Mouse (Mus musculus): ENCODE measurements around the gene Dclk2. TPM values are rescaled to one million over a fixed set of nuclear protein-coding genes. Genes with fewer than 3 reads are reported as not detected.

Dclk2 gene
- total and polyA plus RNA-seq, 2 experiments from 2014 or later: 1.3 to 9.2 TPM

DNA sequence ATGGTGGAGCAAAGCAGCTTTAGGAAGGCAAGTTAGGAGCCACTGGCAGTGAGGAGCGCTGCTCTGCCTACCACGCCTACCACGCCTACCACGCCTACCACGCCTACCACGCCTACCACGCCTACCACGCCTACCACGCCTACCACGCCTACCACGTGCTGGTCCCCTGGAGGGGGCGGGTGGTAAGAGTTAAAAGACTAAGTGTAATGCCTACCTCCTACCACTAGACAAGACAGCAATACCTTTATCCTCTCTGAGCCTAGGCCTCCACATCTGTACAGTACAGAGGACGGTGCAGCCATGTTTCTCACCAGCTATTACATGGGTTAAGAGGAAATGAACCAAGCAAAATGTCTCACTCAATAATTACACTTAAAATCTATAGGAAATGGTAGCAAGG lies 5.4 kb downstream of the Dclk2 start:
- no peak for ATAC-seq (ENCODE audit: insufficient read depth, low read depth)
- Histone ChIP-seq H3K36me3 (replicated peaks; ENCODE audit: control insufficient read depth, insufficient read depth, low read length) (no peaks in the 10 kb centered on the region), H3K4me3 (ENCODE audit: low read depth, low read length) (no peak overlapping the region), H3K9ac (replicated peaks; ENCODE audit: low read depth, low read length) (no peak overlapping the region), H3K27ac (ENCODE audit: low read depth) (no peak overlapping the region), H3K4me1 (ENCODE audit: control insufficient read depth, insufficient read depth) (no peaks in the 10 kb centered on the region), H3K4me2 (ENCODE audit: low read depth, low read length) (no peak overlapping the region), H3K27me3 (ENCODE audit: control insufficient read depth, insufficient read depth, low read length) (no peaks in the 10 kb centered on the region; the same call in 1 of the 2 replicates), H3K9me3 (replicated peaks; ENCODE audit: control insufficient read depth, low read length) (no peaks in the 10 kb centered on the region)
- DNase-seq (ENCODE audit: low spot score): no peak
- WGBS: 64% methylated on average over 13 of the region's 13 CpGs
- TF ChIP-seq EP300 (IDR thresholded peaks at IDR 0.05; ENCODE audit: low read depth): no peak
- no peak for TF ChIP-seq CTCF (IDR thresholded peaks at IDR 0.05; ENCODE audit: low read depth)

DNA sequence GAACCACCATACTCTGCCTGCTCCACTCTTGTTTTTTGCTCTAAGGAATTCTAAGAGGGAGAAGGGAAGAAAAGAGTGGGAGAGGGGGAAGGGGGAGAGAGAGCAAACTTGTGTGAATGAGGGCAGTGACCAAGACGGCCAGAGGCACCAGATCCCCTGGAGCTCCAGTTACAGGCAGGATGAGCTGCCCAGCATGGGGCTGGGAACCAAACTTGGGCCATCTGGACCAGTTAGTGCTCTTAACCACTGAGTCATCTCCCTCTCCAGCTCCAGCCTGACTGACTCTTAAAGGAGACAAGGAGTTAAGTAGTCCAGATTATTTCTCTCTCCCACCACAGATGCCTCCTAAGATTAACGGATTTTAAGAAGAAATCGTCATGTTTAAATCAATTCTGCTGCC lies 6.3 kb downstream of the Dclk2 start:
- 66% methylated on average over 3 of the region's 3 CpGs for WGBS

DNA sequence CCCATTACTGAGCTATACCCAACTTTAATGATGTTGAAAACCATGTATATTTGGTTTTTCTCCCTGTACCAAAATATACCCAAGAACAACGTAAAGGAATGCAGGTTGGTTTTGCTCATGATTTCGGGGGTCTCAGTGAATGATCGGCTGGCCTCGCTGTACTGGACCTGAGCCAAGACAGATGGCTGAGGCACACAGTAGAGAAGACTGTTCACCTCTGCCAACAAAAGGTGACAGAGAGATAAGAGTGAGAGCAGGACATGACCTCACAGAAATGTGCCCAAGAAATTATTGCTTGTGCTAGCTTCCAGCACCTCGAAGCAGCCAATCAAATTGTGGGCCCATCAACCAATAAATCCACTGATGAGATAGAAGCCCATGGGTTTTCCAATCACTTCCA lies 22.3 kb downstream of the Dclk2 start:
- Histone ChIP-seq H3K9me3 (replicated peaks; ENCODE audit: control insufficient read depth, low read length) (no peaks in the 10 kb centered on the region), H3K4me3 (ENCODE audit: low read depth, low read length) (no peak overlapping the region), H3K4me1 (ENCODE audit: control insufficient read depth, insufficient read depth) (no peaks in the 10 kb centered on the region), H3K27ac (ENCODE audit: low read depth) (no peak overlapping the region), H3K27me3 (ENCODE audit: control insufficient read depth, insufficient read depth, low read length) (no peaks in the 10 kb centered on the region), H3K36me3 (replicated peaks; ENCODE audit: control insufficient read depth, insufficient read depth, low read length) (no peaks in the 10 kb centered on the region), H3K9ac (replicated peaks; ENCODE audit: low read depth, low read length) (no peak overlapping the region), H3K4me2 (ENCODE audit: low read depth, low read length) (no peak overlapping the region)
- ATAC-seq (ENCODE audit: insufficient read depth, low read depth): no peak
- TF ChIP-seq CTCF (IDR thresholded peaks at IDR 0.05; ENCODE audit: low read depth) (no peak), EP300 (IDR thresholded peaks at IDR 0.05; ENCODE audit: low read depth) (no peak)
- DNase-seq (ENCODE audit: low spot score): no peak
- 65% methylated on average over 5 of the region's 5 CpGs for WGBS

More for the DNA sequence above, 6.3 kb downstream of the Dclk2 start:
- Histone ChIP-seq H3K27me3 (ENCODE audit: control insufficient read depth, insufficient read depth, low read length) (no peaks in the 10 kb centered on the region; the same call in 1 of the 2 replicates), H3K4me2 (ENCODE audit: low read depth, low read length) (no peak overlapping the region), H3K27ac (ENCODE audit: low read depth) (no peak overlapping the region), H3K9me3 (replicated peaks; ENCODE audit: control insufficient read depth, low read length) (no peaks in the 10 kb centered on the region), H3K36me3 (replicated peaks; ENCODE audit: control insufficient read depth, insufficient read depth, low read length) (no peaks in the 10 kb centered on the region), H3K4me3 (ENCODE audit: low read depth, low read length) (no peak overlapping the region), H3K4me1 (ENCODE audit: control insufficient read depth, insufficient read depth) (no peaks in the 10 kb centered on the region), H3K9ac (replicated peaks; ENCODE audit: low read depth, low read length) (no peak overlapping the region)
- TF ChIP-seq EP300 (IDR thresholded peaks at IDR 0.05; ENCODE audit: low read depth): no peak
- TF ChIP-seq CTCF (IDR thresholded peaks at IDR 0.05; ENCODE audit: low read depth): no peak
- DNase-seq (ENCODE audit: low spot score) (no peak), ATAC-seq (ENCODE audit: insufficient read depth, low read depth) (no peak)

DNA sequence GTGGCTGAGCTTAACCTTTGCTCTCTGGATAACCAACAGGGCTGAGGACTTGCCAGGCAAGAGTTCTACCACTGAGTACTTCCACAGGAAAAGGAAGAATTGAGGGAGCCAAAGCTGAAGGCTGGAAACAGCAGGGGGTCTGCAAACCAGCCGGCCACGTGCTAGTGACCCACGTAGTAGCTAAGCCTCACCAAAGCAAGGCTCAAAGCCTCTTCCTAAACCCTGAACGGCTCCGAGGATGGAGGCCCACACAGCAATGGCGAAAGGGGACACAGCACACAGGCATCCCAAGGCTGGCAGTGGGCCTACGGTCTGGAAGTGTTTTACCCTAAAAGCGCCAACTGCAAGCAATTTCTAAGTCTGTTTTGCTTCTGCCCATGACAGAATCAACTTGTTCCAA lies 23.1 kb downstream of the Dclk2 start:
- H3K9me3 ChIP-seq (replicated peaks; ENCODE audit: control insufficient read depth, low read length): no peaks in the 10 kb centered on the region
- H3K36me3 ChIP-seq (replicated peaks; ENCODE audit: control insufficient read depth, insufficient read depth, low read length): no peaks in the 10 kb centered on the region
- DNase-seq (ENCODE audit: low spot score) (no peak), ATAC-seq (ENCODE audit: insufficient read depth, low read depth) (no peak)
- H3K27ac ChIP-seq (ENCODE audit: low read depth): no peak overlapping the region
- H3K27me3 ChIP-seq (ENCODE audit: control insufficient read depth, insufficient read depth, low read length): no peaks in the 10 kb centered on the region
- no peak overlapping the region for H3K9ac ChIP-seq (replicated peaks; ENCODE audit: low read depth, low read length)
- TF ChIP-seq EP300 (IDR thresholded peaks at IDR 0.05; ENCODE audit: low read depth) (no peak), CTCF (IDR thresholded peaks at IDR 0.05; ENCODE audit: low read depth) (no peak)
- WGBS: 70% methylated on average over 8 of the region's 8 CpGs
- H3K4me1 ChIP-seq (ENCODE audit: control insufficient read depth, insufficient read depth): no peaks in the 10 kb centered on the region
- H3K4me3 ChIP-seq (ENCODE audit: low read depth, low read length): no peak overlapping the region
- no peak overlapping the region for H3K4me2 ChIP-seq (ENCODE audit: low read depth, low read length)

DNA sequence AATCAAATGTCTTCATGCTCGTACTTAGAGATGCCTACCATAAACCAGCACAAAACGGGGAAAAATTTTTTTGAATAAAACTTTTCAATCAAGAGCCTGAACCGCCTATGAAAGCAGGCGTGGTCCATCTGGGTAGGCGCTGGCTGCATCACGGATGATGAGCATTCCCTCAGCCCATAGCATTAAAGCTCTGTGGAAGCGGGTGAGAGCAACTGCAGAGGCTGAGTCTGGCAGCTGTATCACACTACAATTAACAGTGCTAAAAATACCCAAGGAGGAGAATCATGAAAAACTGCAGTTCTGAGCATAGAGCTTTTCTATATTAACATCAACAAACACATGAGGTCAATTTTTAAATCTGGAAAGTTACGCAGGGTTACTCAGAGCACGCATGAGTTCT lies 23.6 kb downstream of the Dclk2 start:
- Histone ChIP-seq H3K9ac (replicated peaks; ENCODE audit: low read depth, low read length) (no peak overlapping the region), H3K27me3 (ENCODE audit: control insufficient read depth, insufficient read depth, low read length) (no peaks in the 10 kb centered on the region), H3K4me2 (ENCODE audit: low read depth, low read length) (no peak overlapping the region), H3K4me3 (ENCODE audit: low read depth, low read length) (no peak overlapping the region), H3K4me1 (ENCODE audit: control insufficient read depth, insufficient read depth) (no peaks in the 10 kb centered on the region), H3K27ac (ENCODE audit: low read depth) (no peak overlapping the region), H3K9me3 (replicated peaks; ENCODE audit: control insufficient read depth, low read length) (no peaks in the 10 kb centered on the region), H3K36me3 (replicated peaks; ENCODE audit: control insufficient read depth, insufficient read depth, low read length) (no peaks in the 10 kb centered on the region)
- DNase-seq (ENCODE audit: low spot score): no peak
- no peak for ATAC-seq (ENCODE audit: insufficient read depth, low read depth)
- WGBS: 70% methylated on average over 9 of the region's 9 CpGs
- TF ChIP-seq CTCF (IDR thresholded peaks at IDR 0.05; ENCODE audit: low read depth) (no peak), EP300 (IDR thresholded peaks at IDR 0.05; ENCODE audit: low read depth) (no peak)

DNA sequence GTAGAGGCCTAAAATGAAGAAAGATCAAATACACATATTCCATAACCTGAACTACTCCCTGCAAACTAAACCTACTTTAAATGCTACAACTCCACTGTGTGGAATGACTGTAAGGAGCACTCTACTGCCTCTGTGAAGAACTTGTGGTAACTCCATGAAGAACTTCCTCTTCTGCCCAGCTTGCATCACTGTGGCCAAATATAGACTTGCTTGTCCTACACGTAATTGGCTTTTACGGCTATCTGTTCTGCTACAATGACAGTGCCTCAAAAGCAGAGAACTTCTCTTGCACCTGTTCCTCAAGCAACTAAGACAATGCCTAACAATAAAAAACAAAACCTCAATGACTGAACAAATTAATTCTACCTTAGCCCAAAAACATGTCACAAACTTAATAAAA lies 26.2 kb downstream of the Dclk2 start:
- H3K27me3 ChIP-seq (ENCODE audit: control insufficient read depth, insufficient read depth, low read length): no peaks in the 10 kb centered on the region
- H3K36me3 ChIP-seq (replicated peaks; ENCODE audit: control insufficient read depth, insufficient read depth, low read length): no peaks in the 10 kb centered on the region
- DNase-seq (ENCODE audit: low spot score) (no peak), ATAC-seq (ENCODE audit: insufficient read depth, low read depth) (no peak)
- WGBS: 27% methylated on average over 2 of the region's 2 CpGs
- no peak overlapping the region for H3K27ac ChIP-seq (ENCODE audit: low read depth)
- no peak overlapping the region for H3K9ac ChIP-seq (replicated peaks; ENCODE audit: low read depth, low read length)
- TF ChIP-seq CTCF (IDR thresholded peaks at IDR 0.05; ENCODE audit: low read depth): no peak
- no peak for TF ChIP-seq EP300 (IDR thresholded peaks at IDR 0.05; ENCODE audit: low read depth)
- H3K4me2 ChIP-seq (ENCODE audit: low read depth, low read length): no peak overlapping the region
- H3K4me3 ChIP-seq (ENCODE audit: low read depth, low read length): no peak overlapping the region
- no peaks in the 10 kb centered on the region for H3K4me1 ChIP-seq (ENCODE audit: control insufficient read depth, insufficient read depth)
- H3K9me3 ChIP-seq (replicated peaks; ENCODE audit: control insufficient read depth, low read length): no peaks in the 10 kb centered on the region

Data from heart, postnatal 0 days (tissue).